Mouse (Mus musculus): ENCODE measurements around the gene Adss.
"Not testable (repeated sequence)": the region's sequence is repeated elsewhere in the genome, so short reads cannot be mapped to it uniquely, and the experiment has no call there.

The Adss gene

GRCm38 (mm10) chr1:177796193-177796939 lies at the start of gene Adss:
TSS of gene Adss (minus strand) at chr1:177796511.
- DNase-seq (ENCODE audit: low spot score) = peak; percentile 98

DNA sequence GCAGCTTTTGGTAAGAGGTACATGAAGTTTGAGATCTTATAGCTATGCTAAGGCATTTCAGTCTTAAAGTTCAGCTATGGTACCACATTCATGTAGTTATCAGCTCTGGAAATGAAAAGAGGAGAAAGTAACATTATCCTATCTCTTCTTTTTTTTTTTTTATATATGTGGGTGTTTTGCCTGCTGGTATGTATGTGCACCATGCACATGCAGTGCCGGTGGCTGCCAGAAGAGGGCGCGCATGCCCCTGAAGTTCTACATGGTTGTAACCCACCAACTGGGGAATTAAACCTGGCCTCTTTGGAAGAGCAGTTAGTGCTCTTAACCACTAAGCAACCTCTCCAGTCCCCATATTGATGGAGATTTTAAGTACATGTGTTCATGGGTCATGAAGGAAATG lies 49.5 kb upstream of the Adss start:
- not testable (repeated sequence) for DNase-seq (ENCODE audit: low spot score)

DNA sequence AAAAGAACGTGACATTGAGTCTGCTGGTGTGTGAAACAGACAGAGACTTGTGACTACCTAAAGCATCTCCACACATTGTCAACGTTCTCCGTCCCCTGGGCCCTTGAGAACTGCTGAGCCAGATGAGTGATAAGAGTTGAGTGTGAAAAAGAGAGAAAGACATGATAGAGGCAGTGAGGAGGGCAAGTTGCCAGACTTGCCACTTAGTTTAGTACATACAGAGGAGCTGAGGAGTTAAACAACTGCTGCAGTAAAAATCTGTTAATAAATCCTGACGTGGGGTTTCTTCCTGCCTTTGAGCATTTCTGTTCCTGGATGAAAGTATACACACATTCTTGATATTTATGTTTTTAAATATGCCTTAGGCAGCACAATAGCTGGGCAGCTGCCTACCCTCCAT lies 31.5 kb upstream of the Adss start:
- not testable (repeated sequence) for DNase-seq (ENCODE audit: low spot score)

DNA sequence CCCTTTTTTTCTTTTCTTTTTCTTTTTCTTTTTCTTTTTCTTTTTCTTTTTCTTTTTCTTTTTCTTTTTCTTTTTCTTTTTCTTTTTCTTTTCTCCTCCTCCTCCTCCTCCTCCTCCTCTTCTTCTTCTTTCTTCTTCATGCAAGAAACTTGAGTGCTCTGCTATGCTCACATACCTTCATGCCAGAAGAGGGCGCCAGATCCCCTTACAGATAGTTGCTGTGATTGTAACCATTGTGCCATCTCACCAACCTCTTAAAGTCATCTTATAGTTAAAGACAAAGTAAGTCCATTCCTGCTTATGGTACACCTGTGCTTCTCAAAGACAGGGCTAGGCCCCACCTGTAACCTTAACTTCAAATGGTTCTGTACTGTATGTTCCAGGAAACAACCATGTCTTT lies 10.5 kb upstream of the Adss start:
- DNase-seq (ENCODE audit: low spot score) = not testable (repeated sequence)

- no peak for DNase-seq (ENCODE audit: low spot score)
Measured at GRCm38 (mm10) chr1:177803511-177803910, 7.2 kb upstream of the Adss start.

GRCm38 (mm10) chr1:177797151-177797755 lies 942 bp upstream of the Adss start:
- DNase-seq (ENCODE audit: low spot score) = no peak

GRCm38 (mm10) chr1:177795421-177796192 lies 704 bp downstream of the Adss start:
- DNase-seq (ENCODE audit: low spot score) = peak; percentile 50

GRCm38 (mm10) chr1:177794866-177795265 lies 1.4 kb downstream of the Adss start:
- no peak for DNase-seq (ENCODE audit: low spot score)

GRCm38 (mm10) chr1:177792835-177793234 lies 3.5 kb downstream of the Adss start:
- DNase-seq (ENCODE audit: low spot score) = no peak

GRCm38 (mm10) chr1:177777397-177777796 lies 18.9 kb downstream of the Adss start:
- DNase-seq (ENCODE audit: low spot score) = no peak

GRCm38 (mm10) chr1:177768931-177769330 lies 27.4 kb downstream of the Adss start:
- no peak for DNase-seq (ENCODE audit: low spot score)

GRCm38 (mm10) chr1:177757249-177757648 lies 39.1 kb downstream of the Adss start:
- DNase-seq (ENCODE audit: low spot score) = no peak

DNA sequence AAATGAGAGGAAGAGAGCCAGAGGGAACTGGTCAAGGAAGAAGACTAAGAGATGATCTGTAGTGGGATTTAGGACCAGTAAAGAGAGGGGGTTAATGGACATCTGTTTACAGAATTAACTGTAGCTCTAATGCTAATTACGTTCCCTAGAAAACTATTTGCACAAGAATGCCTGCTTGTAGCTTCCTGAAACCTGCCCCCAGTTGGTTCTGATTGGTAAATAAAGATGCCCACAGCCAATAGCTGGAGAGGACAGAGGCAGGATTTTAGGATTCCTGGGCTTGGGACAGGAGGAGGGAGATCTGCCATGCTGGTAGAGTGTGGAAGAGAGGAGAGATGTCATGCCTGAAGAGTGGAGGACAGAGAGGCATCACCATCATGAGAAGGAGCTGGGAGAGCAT lies 42.8 kb downstream of the Adss start:
- DNase-seq (ENCODE audit: low spot score) = no peak

- DNase-seq (ENCODE audit: low spot score) = no peak
Measured at GRCm38 (mm10) chr1:177747869-177748540, 48.3 kb downstream of the Adss start.

- no peak for DNase-seq (ENCODE audit: low spot score)
Measured at GRCm38 (mm10) chr1:177744521-177745325, 51.6 kb downstream of the Adss start.

DNA sequence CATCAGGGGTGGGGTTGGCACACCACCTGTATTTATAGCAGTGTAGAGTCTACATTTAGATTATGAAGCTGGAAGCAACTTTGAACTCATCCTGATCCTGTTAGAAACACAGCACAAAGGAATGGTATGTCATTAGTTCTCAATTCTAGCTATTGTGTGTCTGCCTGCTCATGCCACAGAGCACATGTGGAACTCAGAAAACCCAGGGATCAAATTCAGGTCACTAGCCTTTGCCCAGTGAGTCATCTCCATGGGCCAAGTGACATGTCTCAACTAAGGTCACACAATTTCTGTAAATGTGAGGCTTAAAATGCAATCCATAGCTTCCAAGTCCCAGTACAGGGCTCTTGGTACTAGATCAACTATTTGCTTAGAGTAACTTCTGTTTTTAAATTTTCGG lies 54.2 kb downstream of the Adss start:
- DNase-seq (ENCODE audit: low spot score) = peak; percentile 39

DNA sequence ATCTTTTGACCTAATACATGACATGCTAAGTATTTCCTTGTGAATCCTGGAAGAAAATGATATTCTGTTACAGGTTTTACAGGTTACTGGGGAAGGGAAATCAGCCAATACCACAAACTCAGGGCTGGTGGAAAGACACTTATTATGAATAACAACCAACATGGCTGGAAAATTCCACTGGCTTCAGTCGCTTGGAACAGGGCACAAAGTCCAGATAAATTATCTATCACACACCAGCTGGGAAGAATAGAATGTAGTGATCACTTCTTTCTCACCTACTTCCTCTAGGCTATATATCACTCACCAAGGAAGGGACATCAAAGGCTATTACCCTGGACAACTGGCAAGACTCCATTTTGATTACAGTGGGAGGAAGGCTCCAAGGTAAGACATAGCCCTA lies 55.6 kb downstream of the Adss start:
- no peak for DNase-seq (ENCODE audit: low spot score)

DNA sequence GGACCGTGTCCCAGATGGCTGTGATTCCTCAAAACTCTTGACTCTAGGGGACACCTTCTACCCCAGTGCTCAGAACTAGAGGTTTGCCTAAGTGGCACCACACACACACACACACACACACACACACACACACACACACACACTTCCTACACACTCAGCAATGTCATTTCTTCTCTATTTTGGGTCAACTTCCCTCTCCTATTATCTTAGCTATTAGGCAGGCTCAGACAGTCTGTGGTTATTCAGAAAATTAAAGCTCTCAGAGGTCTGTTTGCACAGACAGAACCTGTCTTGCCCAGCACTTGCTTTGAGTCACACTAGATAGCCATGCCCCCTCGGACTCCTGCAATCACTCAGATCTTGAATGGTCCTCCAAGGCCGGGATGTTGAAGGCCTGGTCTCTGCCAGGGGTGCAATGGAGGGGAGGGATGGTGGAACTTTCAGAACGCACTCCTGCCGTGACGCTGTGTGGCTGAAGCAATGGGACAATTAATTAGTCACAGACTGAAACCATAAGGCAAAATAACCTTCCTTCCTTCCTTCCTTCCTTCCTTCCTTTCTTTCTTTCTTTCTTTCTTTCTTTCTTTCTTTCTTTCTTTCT lies 58.7 kb downstream of the Adss start:
- DNase-seq (ENCODE audit: low spot score) = no peak

GRCm38 (mm10) chr1:177731973-177732372 lies 64.3 kb downstream of the Adss start:
- DNase-seq (ENCODE audit: low spot score) = no peak

- DNase-seq (ENCODE audit: low spot score) = no peak
Measured at GRCm38 (mm10) chr1:177729043-177730024, 67.0 kb downstream of the Adss start, which contains the start of gene 1700016C15Rik. TSS of gene 1700016C15Rik (plus strand) at chr1:177729814.

Measured in adipocyte (in vitro differentiated cells).